Comparison of ENCODE assay signal across 16 mouse cellular contexts in genomic region chr4:128397804-128398203, GRCm38 (mm10).
DNase-seq lines count a peak whose midpoint lies in the region; ATAC-seq and TF ChIP-seq lines count a peak whose summit lies in the region.
"Had no signal": no experiment of that assay in that cellular context is flagged by ENCODE, and none has a peak within 500 bp of the region (broad histone marks: within the 10 kb centered on the region; RNA-seq: fewer than 3 reads in every experiment).

No protein-coding gene starts in this region.

- intact Hi-C loops in gastrocnemius, adult 2 months (cut with DNase I) = no loop called here

- H3K4me2 ChIP-seq in lung, embryonic 14.5 days = no peak overlapping the region
- H3K4me2 ChIP-seq in neural tube, embryonic 13.5 days = no peak overlapping the region
- no peak overlapping the region for H3K4me2 ChIP-seq in forebrain, embryonic 16.5 days (ENCODE audit: low read length)
- H3K4me2 ChIP-seq: embryonic facial prominence, embryonic 15.5 days; limb, embryonic 13.5 days had no signal

- TF ChIP-seq CTCF in lung, embryonic 14.5 days (IDR thresholded peaks at IDR 0.05; ENCODE audit: low read depth) = no peak
- TF ChIP-seq CTCF in lung, adult 2 months (IDR thresholded peaks at IDR 0.05; ENCODE audit: insufficient read depth, low read length) = no peak
- TF ChIP-seq CTCF in gastrocnemius, adult 2 months (IDR thresholded peaks at IDR 0.05) = no peak

- 38% methylated on average over 7 of the region's 7 CpGs for WGBS in lung, embryonic 14.5 days
- 39% methylated on average over 7 of the region's 7 CpGs for WGBS in lung, adult 2 months
- 75% methylated on average over 7 of the region's 7 CpGs for WGBS in neural tube, embryonic 13.5 days
- WGBS in forebrain, embryonic 16.5 days = 68% methylated on average over 7 of the region's 7 CpGs

- H3K27me3 ChIP-seq in lung, embryonic 14.5 days (ENCODE audit: insufficient read depth, low read length) = no peaks in the 10 kb centered on the region
- H3K27me3 ChIP-seq in neural tube, embryonic 13.5 days = no peaks in the 10 kb centered on the region
- H3K27me3 ChIP-seq in forebrain, embryonic 16.5 days (replicated peaks; ENCODE audit: control insufficient read depth, insufficient read depth, low read length) = no peaks in the 10 kb centered on the region

- H3K27ac ChIP-seq in lung, embryonic 14.5 days (ENCODE audit: low read depth) = no peak overlapping the region
- H3K27ac ChIP-seq in neural tube, embryonic 13.5 days (replicated peaks) = peak overlapping the region; percentile 59; the same call in 1 of the 2 replicates
- no peak overlapping the region for H3K27ac ChIP-seq in gastrocnemius, adult 2 months
- H3K27ac ChIP-seq in forebrain, embryonic 16.5 days (ENCODE audit: low read length) = no peak overlapping the region
- H3K27ac ChIP-seq: embryonic facial prominence, embryonic 15.5 days; kidney, postnatal 0 days; limb, embryonic 13.5 days; liver, embryonic 14.5 days had no signal

- no peaks in the 10 kb centered on the region for H3K9me3 ChIP-seq in lung, embryonic 14.5 days (ENCODE audit: low read depth, low read length)
- no peaks in the 10 kb centered on the region for H3K9me3 ChIP-seq in neural tube, embryonic 13.5 days
- no peaks in the 10 kb centered on the region for H3K9me3 ChIP-seq in forebrain, embryonic 16.5 days (ENCODE audit: control insufficient read depth, low read length)
- H3K9me3 ChIP-seq: embryonic facial prominence, embryonic 15.5 days; limb, embryonic 13.5 days had no signal

- peak; percentile 9 to 12 for DNase-seq in cerebellum, adult 18-20 months
- no peak for DNase-seq in cerebellum, adult 8-10 months
- peak; percentile 37 for DNase-seq in lung, embryonic 14.5 days
- no peak for DNase-seq in lung, adult 2 months
- peak; percentile 41 to 52 for DNase-seq in cerebellum, postnatal 25 days
- no peak for DNase-seq in gastrocnemius, adult 2 months
- DNase-seq: layer of hippocampus, adult 9-11 months; midbrain, embryonic 14.5 days; thymus, postnatal 14 days had no signal

- TF ChIP-seq POLR2A in lung, adult 2 months (IDR thresholded peaks at IDR 0.05; ENCODE audit: borderline replicate concordance, extremely low read depth, low read depth, low read length) = no peak

- H3K9ac ChIP-seq in lung, embryonic 14.5 days = no peak overlapping the region
- H3K9ac ChIP-seq in neural tube, embryonic 13.5 days = no peak overlapping the region
- H3K9ac ChIP-seq in forebrain, embryonic 16.5 days (replicated peaks; ENCODE audit: low read depth, low read length) = no peak overlapping the region
- H3K9ac ChIP-seq: embryonic facial prominence, embryonic 15.5 days; limb, embryonic 13.5 days; liver, embryonic 14.5 days had no signal

- no peak overlapping the region for H3K4me3 ChIP-seq in lung, embryonic 14.5 days (ENCODE audit: low read depth, low read length)
- H3K4me3 ChIP-seq in lung, adult 2 months (replicated peaks; ENCODE audit: extremely low read depth, low read depth, low read length) = no peak overlapping the region
- no peak overlapping the region for H3K4me3 ChIP-seq in neural tube, embryonic 13.5 days
- no peak overlapping the region for H3K4me3 ChIP-seq in gastrocnemius, adult 2 months
- no peak overlapping the region for H3K4me3 ChIP-seq in forebrain, embryonic 16.5 days (replicated peaks; ENCODE audit: low read length)
- H3K4me3 ChIP-seq: embryonic facial prominence, embryonic 15.5 days; limb, embryonic 13.5 days had no signal

- no peaks in the 10 kb centered on the region for H3K36me3 ChIP-seq in lung, embryonic 14.5 days (ENCODE audit: insufficient read depth)
- peaks cover 11% of the 10 kb centered on the region; the same call in 1 of the 2 replicates for H3K36me3 ChIP-seq in neural tube, embryonic 13.5 days
- no peaks in the 10 kb centered on the region for H3K36me3 ChIP-seq in forebrain, embryonic 16.5 days (ENCODE audit: control insufficient read depth, insufficient read depth)
- H3K36me3 ChIP-seq: embryonic facial prominence, embryonic 15.5 days; limb, embryonic 13.5 days had no signal

- H3K4me1 ChIP-seq in lung, embryonic 14.5 days (ENCODE audit: insufficient read depth) = peaks cover 9% of the 10 kb centered on the region
- no peaks in the 10 kb centered on the region for H3K4me1 ChIP-seq in lung, adult 2 months (ENCODE audit: control insufficient read depth, insufficient read depth, low read length)
- H3K4me1 ChIP-seq in neural tube, embryonic 13.5 days (replicated peaks) = peaks cover 39% of the 10 kb centered on the region
- peaks cover 10% of the 10 kb centered on the region for H3K4me1 ChIP-seq in forebrain, embryonic 16.5 days (replicated peaks; ENCODE audit: control insufficient read depth, insufficient read depth, low read length)

- no peak for ATAC-seq in lung, embryonic 14.5 days (ENCODE audit: insufficient read depth)
- no peak for ATAC-seq in neural tube, embryonic 13.5 days (ENCODE audit: low read depth)
- ATAC-seq in forebrain, embryonic 16.5 days = no peak
- ATAC-seq: intestine, postnatal 0 days had no signal

Comparison
In these comparisons a context has a peak if more than half of its experiments do, and no peak if none do; other contexts are left out.
1. DNase-seq: peak in cerebellum, adult 18-20 months (2 of 2), lung, embryonic 14.5 days (single experiment) and cerebellum, postnatal 25 days (2 of 2); none in cerebellum, adult 8-10 months (single experiment), lung, adult 2 months (single experiment) and gastrocnemius, adult 2 months (single experiment).